Mouse (Mus musculus): ENCODE measurements around the gene Hist1h3e.
"Not testable (repeated sequence)": the region's sequence is repeated elsewhere in the genome, so short reads cannot be mapped to it uniquely, and the experiment has no call there.

Hist1h3e gene

GRCm38 (mm10) chr13:23561531-23561882 is 662 bp downstream of the Hist1h3e start:
- DNase-seq: not testable (repeated sequence)

DNA sequence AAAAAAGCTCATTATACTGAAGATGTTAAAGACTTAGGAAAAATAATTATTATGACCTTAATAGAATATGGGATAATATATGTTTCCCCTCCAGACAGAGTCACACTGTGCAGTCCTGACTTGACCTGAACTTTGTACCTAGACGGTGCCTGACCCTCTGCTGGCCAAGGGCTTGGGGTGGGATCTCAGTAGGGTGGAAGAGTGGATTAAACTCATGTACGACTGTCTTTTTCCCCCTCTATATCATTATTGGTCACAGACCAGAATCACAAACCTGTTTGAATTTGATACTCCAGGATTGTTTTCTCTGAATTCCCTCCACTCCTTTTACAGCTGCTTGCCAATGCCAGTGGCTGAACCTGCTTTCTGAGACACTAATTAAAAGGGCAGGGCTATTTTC is 1.5 kb downstream of the Hist1h3e start:
- not testable (repeated sequence) for DNase-seq

GRCm38 (mm10) chr13:23556906-23557305 is 5.3 kb downstream of the Hist1h3e start:
- DNase-seq: no peak

DNA sequence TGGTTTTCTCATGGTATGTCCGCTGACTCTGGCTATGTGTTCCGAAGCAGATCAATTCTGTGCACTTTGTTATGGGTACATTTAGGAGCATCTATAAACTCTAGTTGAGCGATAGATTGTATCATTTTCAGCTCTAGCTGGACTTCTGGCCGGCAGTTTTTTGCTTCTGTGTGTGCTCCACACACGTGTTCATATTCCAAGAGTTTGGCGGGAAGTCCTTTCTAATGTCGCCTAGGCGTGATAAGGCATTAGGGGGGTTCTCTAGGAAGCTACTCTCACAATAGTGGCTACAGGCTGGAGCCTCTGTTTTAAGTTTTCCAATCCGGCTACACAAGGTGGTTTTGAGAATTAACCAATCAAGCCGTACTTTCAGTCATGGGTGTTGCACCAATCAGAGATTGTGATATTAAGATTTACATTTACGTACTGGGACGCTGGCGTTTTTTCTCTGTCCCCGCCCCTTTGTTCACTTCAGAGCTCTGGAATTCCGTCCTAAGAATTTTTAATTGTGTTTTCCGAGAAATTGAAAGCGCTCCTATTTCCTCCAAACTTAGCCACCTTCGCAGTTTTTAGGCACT is 6.2 kb downstream of the Hist1h3e start:
- peak; percentile 45 to 78 for DNase-seq

DNA sequence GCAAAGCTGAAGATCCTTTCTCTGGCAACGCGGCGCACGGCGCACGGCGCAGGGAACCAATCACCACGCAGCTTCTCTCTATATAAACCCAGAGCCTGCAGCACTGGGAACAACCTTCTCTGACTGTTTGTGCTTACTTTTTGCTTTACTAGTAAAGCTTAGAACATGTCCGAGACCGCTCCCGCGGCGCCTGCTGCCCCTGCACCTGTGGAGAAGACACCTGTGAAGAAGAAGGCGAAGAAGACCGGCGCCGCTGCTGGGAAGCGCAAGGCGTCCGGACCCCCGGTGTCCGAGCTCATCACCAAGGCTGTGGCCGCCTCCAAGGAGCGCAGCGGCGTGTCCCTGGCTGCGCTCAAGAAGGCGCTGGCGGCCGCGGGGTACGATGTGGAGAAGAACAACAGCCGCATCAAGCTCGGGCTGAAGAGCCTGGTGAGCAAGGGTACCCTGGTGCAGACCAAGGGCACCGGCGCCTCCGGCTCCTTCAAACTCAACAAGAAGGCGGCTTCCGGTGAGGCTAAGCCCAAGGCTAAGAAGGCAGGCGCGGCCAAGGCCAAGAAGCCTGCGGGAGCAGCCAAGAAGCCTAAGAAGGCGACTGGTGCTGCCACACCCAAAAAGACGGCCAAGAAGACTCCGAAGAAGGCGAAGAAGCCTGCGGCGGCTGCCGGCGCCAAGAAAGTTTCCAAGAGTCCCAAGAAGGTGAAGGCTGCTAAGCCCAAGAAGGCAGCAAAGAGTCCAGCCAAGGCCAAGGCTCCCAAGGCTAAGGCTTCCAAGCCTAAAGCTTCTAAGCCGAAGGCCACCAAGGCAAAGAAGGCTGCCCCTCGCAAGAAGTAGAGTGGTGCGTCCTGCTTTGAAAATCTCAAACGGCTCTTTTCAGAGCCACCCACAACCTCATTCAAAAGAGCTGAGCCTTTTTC is 7.0 kb downstream of the Hist1h3e start:
- peak; percentile 82 to 83 for DNase-seq

GRCm38 (mm10) chr13:23554393-23554792 is 7.8 kb downstream of the Hist1h3e start:
- no peak for DNase-seq

DNA sequence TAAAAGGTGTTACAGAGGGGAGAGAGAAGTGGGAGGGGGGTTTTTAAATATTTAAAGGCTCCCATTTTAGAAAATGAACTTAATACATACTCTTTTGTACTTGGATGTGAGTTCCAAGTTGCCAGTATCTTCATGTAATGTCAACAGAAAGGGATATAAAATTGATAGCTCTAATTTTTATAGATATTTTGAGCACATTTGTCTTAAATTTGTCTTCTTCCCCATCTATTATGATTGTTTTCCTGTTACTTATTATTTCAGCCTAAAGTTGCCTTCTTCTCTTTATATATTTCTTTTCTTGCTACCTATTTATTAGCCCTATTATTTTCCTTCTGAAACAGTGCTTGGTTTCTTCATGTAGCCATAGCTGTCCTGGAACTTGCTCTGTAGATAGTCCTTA is 9.2 kb downstream of the Hist1h3e start, which contains the start of gene Hist1h1d:
Hist1h1d (plus strand) TSS at position 301 of the 400 bp plus-strand sequence.
- no peak for DNase-seq

- no peak for DNase-seq
Observed at GRCm38 (mm10) chr13:23551931-23552914, 9.9 kb downstream of the Hist1h3e start.

- DNase-seq: peak; percentile 92 to 93
Observed at GRCm38 (mm10) chr13:23551146-23551834, 10.9 kb downstream of the Hist1h3e start, which contains the start of gene Hist1h4f. Gene Hist1h4f (minus strand): TSS chr13:23551648.

- DNase-seq: no peak
Observed at GRCm38 (mm10) chr13:23550761-23551145, 11.4 kb downstream of the Hist1h3e start.

DNA sequence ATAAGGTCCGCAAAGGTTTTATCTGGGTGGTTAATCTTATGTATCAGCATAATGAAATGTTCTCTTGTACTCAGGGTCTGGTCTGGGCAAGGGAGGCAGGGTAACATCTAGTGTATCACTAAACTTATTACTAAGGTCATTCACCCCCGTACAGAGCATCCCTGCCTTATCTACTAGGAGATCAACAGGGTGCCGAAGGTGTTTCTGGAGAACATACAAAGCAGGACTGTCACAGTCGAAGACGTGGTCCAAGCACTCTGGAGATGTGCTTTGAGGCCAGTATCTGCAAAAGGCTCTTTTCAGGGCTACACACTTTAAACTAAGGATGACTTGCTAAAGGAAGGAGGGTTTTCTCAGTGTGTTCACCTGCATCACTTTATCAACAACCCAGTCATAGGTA is 15.5 kb downstream of the Hist1h3e start:
- no peak for DNase-seq

- DNase-seq: peak in 1 of 2 experiments; percentile 26
Observed at GRCm38 (mm10) chr13:23544787-23545120, 17.4 kb downstream of the Hist1h3e start.

- DNase-seq: peak; percentile 78 to 80
Observed at GRCm38 (mm10) chr13:23543965-23544786, 18.0 kb downstream of the Hist1h3e start, which contains the start of gene Hist1h3f. Gene Hist1h3f (plus strand): TSS chr13:23544052.

- DNase-seq: peak; percentile 66 to 72
Observed at GRCm38 (mm10) chr13:23542999-23543607, 19.1 kb downstream of the Hist1h3e start, which contains the start of gene Hist1h2bh. Gene Hist1h2bh (minus strand): TSS chr13:23543392.

DNA sequence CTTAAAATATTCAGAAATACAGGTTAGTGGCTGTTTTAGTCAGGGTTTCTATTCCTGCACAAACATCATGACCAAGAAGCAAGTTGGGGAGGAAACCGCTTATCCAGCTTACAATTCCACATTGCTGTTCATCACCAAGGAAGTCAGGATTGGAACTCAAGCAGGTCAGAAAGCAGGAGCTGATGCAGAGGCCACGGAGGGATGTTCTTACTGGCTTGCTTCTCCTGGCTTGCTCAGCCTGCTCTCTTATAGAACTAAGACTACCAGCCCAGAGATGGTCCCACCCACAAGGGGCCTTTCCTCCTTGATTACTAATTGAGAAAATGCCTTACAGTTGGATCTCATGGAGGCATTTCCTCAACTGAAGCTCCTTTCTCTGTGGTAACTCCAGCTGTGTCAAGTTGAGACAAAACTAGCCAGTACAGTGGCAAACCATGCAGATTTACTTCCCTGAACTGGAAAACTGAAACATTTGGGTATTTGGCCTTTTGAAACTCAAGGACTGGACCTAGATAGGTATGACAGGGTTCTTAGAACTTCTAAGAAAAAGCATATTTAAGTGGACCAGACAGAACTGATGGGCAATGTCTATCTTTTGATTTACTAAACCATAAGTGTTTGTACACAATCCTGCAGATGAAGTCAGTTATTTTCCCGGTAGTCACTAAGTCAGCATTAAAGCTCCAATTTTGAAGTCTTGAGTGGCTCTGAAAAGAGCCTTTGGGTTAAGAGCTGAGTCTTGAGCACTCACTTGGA is 19.8 kb downstream of the Hist1h3e start:
- DNase-seq: not testable (repeated sequence)

DNA sequence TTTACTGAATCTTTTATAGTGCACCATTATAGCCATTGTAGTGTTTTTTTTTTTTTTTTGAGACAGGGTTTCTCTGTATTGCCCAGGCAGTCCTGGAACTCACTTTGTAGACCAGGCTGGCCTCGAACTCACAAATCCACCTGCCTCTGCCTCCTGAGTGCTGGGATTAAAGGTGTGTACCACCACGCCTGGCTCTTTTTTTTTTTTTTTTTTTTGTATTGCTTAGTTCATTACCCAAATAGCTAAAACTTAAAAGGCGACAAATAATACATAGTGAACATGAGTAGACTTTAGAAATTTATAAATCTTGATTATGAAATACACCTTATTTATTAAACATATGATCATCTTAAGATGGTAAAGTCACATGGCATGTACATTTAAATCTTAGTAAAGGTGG is 20.7 kb downstream of the Hist1h3e start:
- DNase-seq: no peak

GRCm38 (mm10) chr13:23539821-23540220 is 22.3 kb downstream of the Hist1h3e start:
- not testable (repeated sequence) for DNase-seq

- DNase-seq: no peak
Observed at GRCm38 (mm10) chr13:23538249-23538648, 23.9 kb downstream of the Hist1h3e start.

GRCm38 (mm10) chr13:23537006-23537710 is 25.0 kb downstream of the Hist1h3e start:
- DNase-seq: no peak

Measured in lung, postnatal 4 days (tissue).